ENCODE assay signal across 15 mouse cellular contexts in the genomic region with DNA sequence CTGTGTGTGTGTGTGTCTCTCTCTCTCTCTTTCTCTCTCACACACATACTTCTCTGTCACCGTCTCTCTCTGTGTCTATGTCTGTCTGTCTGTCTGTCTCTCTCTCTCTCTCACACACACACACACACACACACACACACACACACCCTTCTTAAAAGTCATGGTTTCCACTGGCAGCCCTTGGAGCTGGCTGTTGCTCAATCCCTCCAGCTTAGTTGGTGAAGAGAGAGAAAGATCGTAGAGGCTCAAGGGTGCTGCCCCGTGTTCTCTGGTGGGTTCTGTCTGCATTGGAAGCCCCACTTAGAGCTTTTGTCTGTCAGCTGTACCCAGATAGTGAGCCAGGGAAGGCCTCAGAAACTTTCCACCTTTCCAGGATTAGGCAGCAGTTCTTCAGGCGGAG. TPM values are rescaled to one million over a fixed set of nuclear protein-coding genes. Genes with fewer than 3 reads are reported as not detected.
DNase-seq lines count a peak whose midpoint lies in the region; ATAC-seq and TF ChIP-seq lines count a peak whose summit lies in the region.
"Had no signal": no experiment of that assay in that cellular context is flagged by ENCODE, and none has a peak within 500 bp of the region (broad histone marks: within the 10 kb centered on the region; RNA-seq: fewer than 3 reads in every experiment).

No protein-coding gene starts in this region.

- peaks cover 5% of the 10 kb centered on the region; the same call in 1 of the 2 replicates for H3K9me3 ChIP-seq in embryonic facial prominence, embryonic 12.5 days
- H3K9me3 ChIP-seq: liver, embryonic 13.5 days had no signal

- peak overlapping the region; percentile 88 for H3K27ac ChIP-seq in gastrocnemius, adult 2 months
- H3K27ac ChIP-seq in layer of hippocampus, adult 2 months, result peak overlapping the region; percentile 88
- H3K27ac ChIP-seq in embryonic facial prominence, embryonic 12.5 days, result peak overlapping the region; percentile 59
- H3K27ac ChIP-seq: liver, embryonic 13.5 days had no signal

- intact Hi-C loops in gastrocnemius, adult 2 months (cut with DNase I), result no loop called here
- intact Hi-C loops in gastrocnemius, postnatal 14 days (cut with DNase I; ENCODE audit: low total_unique reads), result no loop called here

- WGBS in embryonic facial prominence, embryonic 12.5 days, result 81% methylated on average over 4 of the region's 4 CpGs

- H3K4me2 ChIP-seq in embryonic facial prominence, embryonic 12.5 days (replicated peaks), result no peak overlapping the region
- peak overlapping the region; percentile 22 for H3K4me2 ChIP-seq in myocyte (ENCODE audit: low read depth)
- H3K4me2 ChIP-seq: liver, embryonic 13.5 days had no signal

- ATAC-seq in embryonic facial prominence, embryonic 12.5 days (ENCODE audit: insufficient number of reproducible peaks, insufficient read depth, low FRiP score, low TSS enrichment), result no peak
- ATAC-seq: forebrain, embryonic 16.5 days; hindbrain, embryonic 16.5 days had no signal

- H3K79me2 ChIP-seq in myocyte (ENCODE audit: control insufficient read depth, insufficient read depth), result peaks cover 22% of the 10 kb centered on the region

- no peak overlapping the region for H3ac ChIP-seq in myocyte (ENCODE audit: control insufficient read depth, insufficient read length)

- no peak for DNase-seq in gastrocnemius, adult 2 months
- no peak for DNase-seq in gastrocnemius, postnatal 14 days
- no peak for DNase-seq in layer of hippocampus, adult 2 months (ENCODE audit: low spot score in 2 of 2)
- no peak for DNase-seq in layer of hippocampus, adult 8-10 months (ENCODE audit: low spot score in 2 of 2)
- DNase-seq in adrenal gland, postnatal 25 days, result no peak
- DNase-seq in MN1 (ENCODE audit: low spot score), result no peak
- DNase-seq: cerebellum, adult 11 months; cerebellum, postnatal 36 days; heart, postnatal 10 days; kidney, adult 11 months; liver, embryonic 13.5 days had no signal

- H3K9ac ChIP-seq in embryonic facial prominence, embryonic 12.5 days, result no peak overlapping the region
- H3K9ac ChIP-seq: liver, embryonic 13.5 days had no signal

- peaks cover 37% of the 10 kb centered on the region for H3K4me1 ChIP-seq in embryonic facial prominence, embryonic 12.5 days

- H3K27me3 ChIP-seq in embryonic facial prominence, embryonic 12.5 days, result no peaks in the 10 kb centered on the region
- no peaks in the 10 kb centered on the region for H3K27me3 ChIP-seq in myocyte (ENCODE audit: control insufficient read depth, insufficient read depth, insufficient read length)
- H3K27me3 ChIP-seq: liver, embryonic 13.5 days had no signal

- no peak overlapping the region for H3K4me3 ChIP-seq in gastrocnemius, adult 2 months
- no peak overlapping the region for H3K4me3 ChIP-seq in layer of hippocampus, adult 2 months
- no peak overlapping the region for H3K4me3 ChIP-seq in embryonic facial prominence, embryonic 12.5 days
- no peak overlapping the region for H3K4me3 ChIP-seq in myocyte
- H3K4me3 ChIP-seq: liver, embryonic 13.5 days had no signal

- TF ChIP-seq POLR2A in myocyte (IDR thresholded peaks at IDR 0.05; ENCODE audit: insufficient read length, low read depth), result no peak

- H3K36me3 ChIP-seq in embryonic facial prominence, embryonic 12.5 days, result peaks cover 21% of the 10 kb centered on the region
- H3K36me3 ChIP-seq in myocyte (ENCODE audit: control insufficient read depth, insufficient read depth), result no peaks in the 10 kb centered on the region

- no peak for TF ChIP-seq CTCF in gastrocnemius, adult 2 months (IDR thresholded peaks at IDR 0.05)
- no peak for TF ChIP-seq CTCF in layer of hippocampus, adult 2 months (conservative IDR thresholded peaks at IDR 0.05)

TF ChIP-seq in myocyte, 11 proteins besides CTCF, POLR2A, EP300 and RAD21:
- no peak for TF ChIP-seq MAX (IDR thresholded peaks at IDR 0.05; ENCODE audit: low read depth)
- no peak for TF ChIP-seq USF1 (IDR thresholded peaks at IDR 0.05; ENCODE audit: low read depth)
- no peak for TF ChIP-seq TCF12 (IDR thresholded peaks at IDR 0.05; ENCODE audit: insufficient read depth, poor library complexity, severe bottlenecking)
- no peak for TF ChIP-seq POLR2AphosphoS2 (IDR thresholded peaks at IDR 0.05; ENCODE audit: insufficient read length, low read depth)
- no peak for TF ChIP-seq TCF3 (IDR thresholded peaks at IDR 0.05; ENCODE audit: insufficient read length, low read depth)
- no peak for TF ChIP-seq MYOG (IDR thresholded peaks at IDR 0.05; ENCODE audit: control insufficient read depth in 1 of 3, insufficient read depth in 1 of 3, insufficient read length in 2 of 3, low read depth in 2 of 3)
- no peak for TF ChIP-seq SRF (IDR thresholded peaks at IDR 0.05; ENCODE audit: control insufficient read depth, insufficient read length, low read depth)
- no peak for TF ChIP-seq E2F4 (IDR thresholded peaks at IDR 0.05; ENCODE audit: insufficient read depth)
- TF ChIP-seq CEBPB (IDR thresholded peaks at IDR 0.05; ENCODE audit: insufficient read depth, poor library complexity, severe bottlenecking), result no peak
- TF ChIP-seq MYOD1 (IDR thresholded peaks at IDR 0.05; ENCODE audit: control insufficient read depth in 1 of 3, insufficient read length in 2 of 3, low read depth in 2 of 3), result no peak
- TF ChIP-seq REST (IDR thresholded peaks at IDR 0.05; ENCODE audit: insufficient read depth, insufficient read length), result no peak

RNA-seq across cellular contexts. Expression of gene Ap5z1, which starts 31.0 kb away (rescaled TPM):
- 1 to 10 TPM; 3.7 to 5.0 TPM for total RNA-seq in gastrocnemius, adult 2 months (2021)
- total RNA-seq in gastrocnemius, postnatal 14 days (2021), result 1 to 10 TPM; 3.4 to 3.9 TPM
- 10 to 100 TPM; 24.4 to 31.3 TPM for total RNA-seq in layer of hippocampus, adult 2 months (2021)
- 10 to 100 TPM; 22.8 to 30.2 (median 26.2) TPM for total RNA-seq in layer of hippocampus, adult 8-10 months (2022)
- polyA plus RNA-seq in embryonic facial prominence, embryonic 12.5 days (2016; fragmentation: Nextera tagmentation; extraction: Ambion mirVana), result 10.8 and 12.4 TPM in 2 replicates
- polyA plus RNA-seq in myocyte (2012; fragmentation: generic; extraction: Trizol), result 9.8 TPM
- 17.7 and 28.4 TPM in 2 replicates for total RNA-seq in adrenal gland, postnatal 25 days (2021)

RNA-seq across cellular contexts. Expression of gene Foxk1, which starts 31.4 kb away (rescaled TPM):
- 10 to 100 TPM; 12.2 to 18.9 TPM for total RNA-seq in gastrocnemius, adult 2 months (2021)
- 10 to 100 TPM; 12.2 to 14.7 TPM for total RNA-seq in gastrocnemius, postnatal 14 days (2021)
- total RNA-seq in layer of hippocampus, adult 2 months (2021), result 10 to 100 TPM; 53.0 to 60.3 TPM
- total RNA-seq in layer of hippocampus, adult 8-10 months (2022), result 10 to 100 TPM; 45.5 to 49.7 (median 48.7) TPM
- 7.0 and 8.4 TPM in 2 replicates for polyA plus RNA-seq in embryonic facial prominence, embryonic 12.5 days (2016; fragmentation: Nextera tagmentation; extraction: Ambion mirVana)
- 10.4 TPM for polyA plus RNA-seq in myocyte (2012; fragmentation: generic; extraction: Trizol)
- total RNA-seq in adrenal gland, postnatal 25 days (2021), result 24.2 and 27.3 TPM in 2 replicates
